Mouse (Mus musculus): ENCODE data around the gene Trim2. TPM values are rescaled to one million over a fixed set of nuclear protein-coding genes. Genes with fewer than 3 reads are reported as not detected.

Trim2 gene
- polyA plus RNA-seq, 1 experiment from 2014 or later, result 25.5 TPM

GRCm38 (mm10) chr3:84233663-84234415 lies 72.8 kb downstream of the Trim2 start:
- Histone ChIP-seq H3K4me2 (replicated peaks; ENCODE audit: low read depth, low read length) (no peak overlapping the region), H3K9ac (replicated peaks; ENCODE audit: low read length) (no peak overlapping the region), H3K27me3 (ENCODE audit: insufficient read depth, low read length) (no peaks in the 10 kb centered on the region), H3K36me3 (ENCODE audit: insufficient read depth, low read length) (no peaks in the 10 kb centered on the region; the same call in 1 of the 2 replicates), H3K27ac (ENCODE audit: low read length) (no peak overlapping the region), H3K9me3 (ENCODE audit: low read length) (no peaks in the 10 kb centered on the region), H3K4me1 (ENCODE audit: insufficient read depth, low read length) (peaks cover 24% of the 10 kb centered on the region), H3K4me3 (ENCODE audit: low read length) (no peak overlapping the region)
- 90% methylated on average over 5 of the region's 5 CpGs for WGBS
- no peak for ATAC-seq (ENCODE audit: low FRiP score, low TSS enrichment)

GRCm38 (mm10) chr3:84232312-84232711 lies 74.4 kb downstream of the Trim2 start:
- no peak overlapping the region for H3K4me3 ChIP-seq (ENCODE audit: low read length)
- H3K4me1 ChIP-seq (ENCODE audit: insufficient read depth, low read length), result peaks cover 24% of the 10 kb centered on the region
- H3K27me3 ChIP-seq (ENCODE audit: insufficient read depth, low read length), result no peaks in the 10 kb centered on the region
- H3K27ac ChIP-seq (ENCODE audit: low read length), result no peak overlapping the region
- H3K4me2 ChIP-seq (replicated peaks; ENCODE audit: low read depth, low read length), result no peak overlapping the region
- no peaks in the 10 kb centered on the region; the same call in 1 of the 2 replicates for H3K36me3 ChIP-seq (ENCODE audit: insufficient read depth, low read length)
- no peak overlapping the region for H3K9ac ChIP-seq (replicated peaks; ENCODE audit: low read length)
- 73% methylated on average over 6 of the region's 6 CpGs for WGBS
- no peak for ATAC-seq (ENCODE audit: low FRiP score, low TSS enrichment)
- H3K9me3 ChIP-seq (ENCODE audit: low read length), result no peaks in the 10 kb centered on the region

- Histone ChIP-seq H3K9me3 (ENCODE audit: low read length) (no peaks in the 10 kb centered on the region), H3K36me3 (ENCODE audit: insufficient read depth, low read length) (no peaks in the 10 kb centered on the region; the same call in 1 of the 2 replicates), H3K4me3 (ENCODE audit: low read length) (no peak overlapping the region), H3K4me2 (replicated peaks; ENCODE audit: low read depth, low read length) (no peak overlapping the region), H3K27ac (ENCODE audit: low read length) (0 out of 2 replicates have a peak overlapping the region, but pooled peaks have one; percentile 7), H3K9ac (replicated peaks; ENCODE audit: low read length) (no peak overlapping the region), H3K4me1 (ENCODE audit: insufficient read depth, low read length) (peaks cover 24% of the 10 kb centered on the region), H3K27me3 (ENCODE audit: insufficient read depth, low read length) (no peaks in the 10 kb centered on the region)
- no peak for ATAC-seq (ENCODE audit: low FRiP score, low TSS enrichment)
- WGBS, result 37% methylated on average over 3 of the region's 3 CpGs
Observed at GRCm38 (mm10) chr3:84230988-84231387, 75.7 kb downstream of the Trim2 start.

GRCm38 (mm10) chr3:84228911-84229310 lies 77.8 kb downstream of the Trim2 start:
- Histone ChIP-seq H3K9ac (replicated peaks; ENCODE audit: low read length) (0 out of 2 replicates have a peak overlapping the region, but pooled peaks have one; percentile 7), H3K9me3 (ENCODE audit: low read length) (no peaks in the 10 kb centered on the region), H3K36me3 (ENCODE audit: insufficient read depth, low read length) (no peaks in the 10 kb centered on the region; the same call in 1 of the 2 replicates), H3K4me2 (replicated peaks; ENCODE audit: low read depth, low read length) (peak overlapping the region; percentile 63), H3K4me1 (ENCODE audit: insufficient read depth, low read length) (peaks cover 12% of the 10 kb centered on the region), H3K27me3 (ENCODE audit: insufficient read depth, low read length) (no peaks in the 10 kb centered on the region), H3K27ac (ENCODE audit: low read length) (no peak overlapping the region), H3K4me3 (ENCODE audit: low read length) (peak overlapping the region; percentile 49)
- no peak for ATAC-seq (ENCODE audit: low FRiP score, low TSS enrichment)
- WGBS, result 17% methylated on average over 15 of the region's 15 CpGs

- Histone ChIP-seq H3K36me3 (ENCODE audit: insufficient read depth, low read length) (no peaks in the 10 kb centered on the region), H3K27ac (ENCODE audit: low read length) (peak overlapping the region; percentile 82)
- WGBS, result under 1% methylated on average over 18 of the region's 18 CpGs
Observed at GRCm38 (mm10) chr3:84228203-84228870, 78.3 kb downstream of the Trim2 start.

GRCm38 (mm10) chr3:84227628-84228027 lies 79.0 kb downstream of the Trim2 start:
- Histone ChIP-seq H3K36me3 (ENCODE audit: insufficient read depth, low read length) (no peaks in the 10 kb centered on the region), H3K27me3 (ENCODE audit: insufficient read depth, low read length) (no peaks in the 10 kb centered on the region), H3K4me3 (ENCODE audit: low read length) (no peak overlapping the region), H3K4me1 (ENCODE audit: insufficient read depth, low read length) (peaks cover 12% of the 10 kb centered on the region), H3K27ac (ENCODE audit: low read length) (no peak overlapping the region), H3K9ac (replicated peaks; ENCODE audit: low read length) (no peak overlapping the region), H3K4me2 (replicated peaks; ENCODE audit: low read depth, low read length) (no peak overlapping the region), H3K9me3 (ENCODE audit: low read length) (no peaks in the 10 kb centered on the region)
- ATAC-seq (ENCODE audit: low FRiP score, low TSS enrichment), result no peak
- 57% methylated on average over 8 of the region's 8 CpGs for WGBS

More at GRCm38 (mm10) chr3:84228203-84228870, 78.3 kb downstream of the Trim2 start:
- Histone ChIP-seq H3K4me1 (ENCODE audit: insufficient read depth, low read length) (peaks cover 12% of the 10 kb centered on the region), H3K4me2 (replicated peaks; ENCODE audit: low read depth, low read length) (peak overlapping the region; percentile 63), H3K27me3 (ENCODE audit: insufficient read depth, low read length) (no peaks in the 10 kb centered on the region), H3K9ac (replicated peaks; ENCODE audit: low read length) (peak overlapping the region; percentile 58), H3K9me3 (ENCODE audit: low read length) (no peaks in the 10 kb centered on the region), H3K4me3 (ENCODE audit: low read length) (peak overlapping the region; percentile 49)
- peak; percentile 80; the same call in 1 of the 2 replicates for ATAC-seq (ENCODE audit: low FRiP score, low TSS enrichment)

- 25% methylated on average over 2 of the region's 2 CpGs for WGBS
- Histone ChIP-seq H3K4me2 (replicated peaks; ENCODE audit: low read depth, low read length) (no peak overlapping the region), H3K9me3 (ENCODE audit: low read length) (no peaks in the 10 kb centered on the region), H3K4me1 (ENCODE audit: insufficient read depth, low read length) (peaks cover 17% of the 10 kb centered on the region), H3K4me3 (ENCODE audit: low read length) (no peak overlapping the region), H3K27ac (ENCODE audit: low read length) (no peak overlapping the region), H3K9ac (replicated peaks; ENCODE audit: low read length) (no peak overlapping the region), H3K36me3 (ENCODE audit: insufficient read depth, low read length) (no peaks in the 10 kb centered on the region), H3K27me3 (ENCODE audit: insufficient read depth, low read length) (no peaks in the 10 kb centered on the region)
- no peak for ATAC-seq (ENCODE audit: low FRiP score, low TSS enrichment)
Observed at GRCm38 (mm10) chr3:84224982-84225381, 81.7 kb downstream of the Trim2 start.

- Histone ChIP-seq H3K36me3 (ENCODE audit: insufficient read depth, low read length) (no peaks in the 10 kb centered on the region), H3K27ac (ENCODE audit: low read length) (no peak overlapping the region; the same call in 1 of the 2 replicates), H3K9ac (replicated peaks; ENCODE audit: low read length) (peak overlapping the region; percentile 65), H3K27me3 (ENCODE audit: insufficient read depth, low read length) (no peaks in the 10 kb centered on the region), H3K4me2 (replicated peaks; ENCODE audit: low read depth, low read length) (peak overlapping the region; percentile 77), H3K9me3 (ENCODE audit: low read length) (no peaks in the 10 kb centered on the region), H3K4me1 (ENCODE audit: insufficient read depth, low read length) (peaks cover 22% of the 10 kb centered on the region), H3K4me3 (ENCODE audit: low read length) (peak overlapping the region; percentile 54)
- under 1% methylated on average over 11 of the region's 11 CpGs for WGBS
- ATAC-seq (ENCODE audit: low FRiP score, low TSS enrichment), result peak; percentile 65
Observed at GRCm38 (mm10) chr3:84220748-84221147, 85.9 kb downstream of the Trim2 start.

GRCm38 (mm10) chr3:84220326-84220725 lies 86.4 kb downstream of the Trim2 start:
- Histone ChIP-seq H3K27ac (ENCODE audit: low read length) (peak overlapping the region; percentile 28; the same call in 1 of the 2 replicates), H3K4me3 (ENCODE audit: low read length) (peak overlapping the region; percentile 54), H3K4me2 (replicated peaks; ENCODE audit: low read depth, low read length) (peak overlapping the region; percentile 77), H3K27me3 (ENCODE audit: insufficient read depth, low read length) (no peaks in the 10 kb centered on the region), H3K4me1 (ENCODE audit: insufficient read depth, low read length) (peaks cover 22% of the 10 kb centered on the region), H3K9ac (replicated peaks; ENCODE audit: low read length) (peak overlapping the region; percentile 65), H3K9me3 (ENCODE audit: low read length) (no peaks in the 10 kb centered on the region), H3K36me3 (ENCODE audit: insufficient read depth, low read length) (no peaks in the 10 kb centered on the region)
- ATAC-seq (ENCODE audit: low FRiP score, low TSS enrichment), result peak; percentile 6; the same call in 1 of the 2 replicates
- WGBS, result 2% methylated on average over 9 of the region's 9 CpGs
